Mouse (Mus musculus): Measurements from ENCODE around the gene Jph2.

- TF ChIP-seq CTCF (IDR thresholded peaks at IDR 0.05; ENCODE audit: borderline replicate concordance, insufficient read depth, low read depth, low read length): no peak
- no peak for TF ChIP-seq POLR2A (IDR thresholded peaks at IDR 0.05; ENCODE audit: borderline replicate concordance, insufficient read depth, low read length)
These were observed 3.8 kb downstream of the Jph2 start for GRCm38 (mm10) chr2:163393976-163394375.
